Mouse (Mus musculus): ENCODE measurements at regions not wholly inside any gene's neighbourhood (a gene's known extent, or its start where the extent isn't known, plus 50 kb on each side); places are given as distances from the start of the nearest gene placed in this dataset.

GRCm38 (mm10) chr8:109187617-109188016 is 306.2 kb upstream of the Pmfbp1 start:
- no peaks in the 10 kb centered on the region for H3K27me3 ChIP-seq (ENCODE audit: control insufficient read depth, insufficient read depth, insufficient read length)
- no peak overlapping the region for H3K4me2 ChIP-seq (ENCODE audit: low read depth)
- H3K36me3 ChIP-seq (ENCODE audit: control insufficient read depth, insufficient read depth): no peaks in the 10 kb centered on the region
- TF ChIP-seq E2F4 (IDR thresholded peaks at IDR 0.05; ENCODE audit: insufficient read depth) (no peak), TCF12 (IDR thresholded peaks at IDR 0.05; ENCODE audit: insufficient read depth, poor library complexity, severe bottlenecking) (no peak), REST (IDR thresholded peaks at IDR 0.05; ENCODE audit: insufficient read depth, insufficient read length) (no peak), POLR2AphosphoS2 (IDR thresholded peaks at IDR 0.05; ENCODE audit: insufficient read length, low read depth) (no peak), USF1 (IDR thresholded peaks at IDR 0.05; ENCODE audit: low read depth) (no peak), POLR2A (IDR thresholded peaks at IDR 0.05; ENCODE audit: insufficient read length, low read depth) (no peak), MYOG (IDR thresholded peaks at IDR 0.05; ENCODE audit: control insufficient read depth in 1 of 3, insufficient read depth in 1 of 3, insufficient read length in 2 of 3, low read depth in 2 of 3) (no peak), SRF (IDR thresholded peaks at IDR 0.05; ENCODE audit: control insufficient read depth, insufficient read length, low read depth) (no peak), TCF3 (IDR thresholded peaks at IDR 0.05; ENCODE audit: insufficient read length, low read depth) (no peak), CEBPB (IDR thresholded peaks at IDR 0.05; ENCODE audit: insufficient read depth, poor library complexity, severe bottlenecking) (no peak), MYOD1 (IDR thresholded peaks at IDR 0.05; ENCODE audit: control insufficient read depth in 1 of 3, insufficient read length in 2 of 3, low read depth in 2 of 3) (no peak)
- no peak overlapping the region for H3K4me3 ChIP-seq
- no peaks in the 10 kb centered on the region for H3K79me2 ChIP-seq (ENCODE audit: control insufficient read depth, insufficient read depth)
- H3ac ChIP-seq (ENCODE audit: control insufficient read depth, insufficient read length): no peak overlapping the region

DNA sequence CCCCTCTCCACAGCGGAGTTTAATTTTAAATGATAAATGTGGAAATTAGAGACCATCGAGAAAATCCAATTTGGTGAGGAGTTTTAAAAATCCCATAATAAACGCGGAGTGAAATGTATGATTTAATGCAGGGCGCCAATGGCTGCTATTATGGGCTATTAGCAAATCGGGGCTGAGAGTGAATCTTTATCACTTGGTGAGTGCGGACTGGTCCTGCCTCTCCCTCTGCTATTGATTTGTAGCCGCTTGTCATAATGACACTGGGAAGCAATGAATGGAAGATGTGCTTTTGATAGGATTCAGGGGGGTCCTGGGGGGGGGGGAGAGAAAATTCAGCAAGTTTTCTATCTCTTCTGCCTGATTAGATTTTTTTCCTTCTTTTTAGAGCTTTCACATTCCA is 279.6 kb upstream of the Pmfbp1 start:
- no peak overlapping the region for H3K4me3 ChIP-seq
- TF ChIP-seq TCF12 (IDR thresholded peaks at IDR 0.05; ENCODE audit: insufficient read depth, poor library complexity, severe bottlenecking): no peak
- no peak for TF ChIP-seq TCF3 (IDR thresholded peaks at IDR 0.05; ENCODE audit: insufficient read length, low read depth)
- TF ChIP-seq POLR2A (IDR thresholded peaks at IDR 0.05; ENCODE audit: insufficient read length, low read depth): no peak
- TF ChIP-seq MAX (IDR thresholded peaks at IDR 0.05; ENCODE audit: low read depth): no peak
- TF ChIP-seq MYOG (IDR thresholded peaks at IDR 0.05; ENCODE audit: control insufficient read depth in 1 of 3, insufficient read depth in 1 of 3, insufficient read length in 2 of 3, low read depth in 2 of 3): no peak
- no peak for TF ChIP-seq SRF (IDR thresholded peaks at IDR 0.05; ENCODE audit: control insufficient read depth, insufficient read length, low read depth)
- TF ChIP-seq CEBPB (IDR thresholded peaks at IDR 0.05; ENCODE audit: insufficient read depth, poor library complexity, severe bottlenecking): no peak
- TF ChIP-seq USF1 (IDR thresholded peaks at IDR 0.05; ENCODE audit: low read depth): no peak
- TF ChIP-seq E2F4 (IDR thresholded peaks at IDR 0.05; ENCODE audit: insufficient read depth): no peak
- TF ChIP-seq REST (IDR thresholded peaks at IDR 0.05; ENCODE audit: insufficient read depth, insufficient read length): no peak
- no peaks in the 10 kb centered on the region for H3K36me3 ChIP-seq (ENCODE audit: control insufficient read depth, insufficient read depth)
- H3K4me2 ChIP-seq (ENCODE audit: low read depth): no peak overlapping the region
- no peaks in the 10 kb centered on the region for H3K79me2 ChIP-seq (ENCODE audit: control insufficient read depth, insufficient read depth)
- H3K27me3 ChIP-seq (ENCODE audit: control insufficient read depth, insufficient read depth, insufficient read length): peaks cover 7% of the 10 kb centered on the region
- no peak overlapping the region for H3ac ChIP-seq (ENCODE audit: control insufficient read depth, insufficient read length)

DNA sequence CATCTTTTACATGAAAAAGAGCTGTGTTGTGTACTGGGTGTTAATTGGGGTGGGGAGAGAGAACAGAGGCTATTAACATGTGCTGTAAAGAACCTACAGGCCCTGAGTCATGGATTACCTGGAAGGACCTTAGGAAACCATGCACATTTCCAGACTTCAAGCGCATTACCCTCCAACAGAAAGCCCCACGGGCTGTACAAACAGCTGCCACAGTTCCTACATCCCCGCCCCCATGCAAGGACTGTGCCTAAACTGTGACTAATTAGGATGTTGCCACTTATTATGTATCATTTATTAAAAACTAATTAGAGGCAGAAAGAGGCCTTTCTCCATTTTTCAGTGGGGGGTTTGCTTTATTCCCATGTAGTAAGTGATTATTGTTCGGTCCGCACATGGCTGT is 277.5 kb upstream of the Pmfbp1 start:
- H3K36me3 ChIP-seq (ENCODE audit: control insufficient read depth, insufficient read depth): no peaks in the 10 kb centered on the region
- TF ChIP-seq TCF3 (IDR thresholded peaks at IDR 0.05; ENCODE audit: insufficient read length, low read depth) (no peak), POLR2A (IDR thresholded peaks at IDR 0.05; ENCODE audit: insufficient read length, low read depth) (no peak), CEBPB (IDR thresholded peaks at IDR 0.05; ENCODE audit: insufficient read depth, poor library complexity, severe bottlenecking) (no peak), MYOG (IDR thresholded peaks at IDR 0.05; ENCODE audit: control insufficient read depth in 1 of 3, insufficient read depth in 1 of 3, insufficient read length in 2 of 3, low read depth in 2 of 3) (no peak), TCF12 (IDR thresholded peaks at IDR 0.05; ENCODE audit: insufficient read depth, poor library complexity, severe bottlenecking) (no peak), REST (IDR thresholded peaks at IDR 0.05; ENCODE audit: insufficient read depth, insufficient read length) (no peak), E2F4 (IDR thresholded peaks at IDR 0.05; ENCODE audit: insufficient read depth) (no peak), MYOD1 (IDR thresholded peaks at IDR 0.05; ENCODE audit: control insufficient read depth in 1 of 3, insufficient read length in 2 of 3, low read depth in 2 of 3) (no peak), SRF (IDR thresholded peaks at IDR 0.05; ENCODE audit: control insufficient read depth, insufficient read length, low read depth) (no peak), POLR2AphosphoS2 (IDR thresholded peaks at IDR 0.05; ENCODE audit: insufficient read length, low read depth) (no peak), USF1 (IDR thresholded peaks at IDR 0.05; ENCODE audit: low read depth) (no peak), MAX (IDR thresholded peaks at IDR 0.05; ENCODE audit: low read depth) (no peak)
- H3K79me2 ChIP-seq (ENCODE audit: control insufficient read depth, insufficient read depth): no peaks in the 10 kb centered on the region
- peaks cover 4% of the 10 kb centered on the region for H3K27me3 ChIP-seq (ENCODE audit: control insufficient read depth, insufficient read depth, insufficient read length)
- H3ac ChIP-seq (ENCODE audit: control insufficient read depth, insufficient read length): no peak overlapping the region
- no peak overlapping the region for H3K4me3 ChIP-seq
- no peak overlapping the region for H3K4me2 ChIP-seq (ENCODE audit: low read depth)

GRCm38 (mm10) chr8:109217326-109217725 is 276.5 kb upstream of the Pmfbp1 start:
- Histone ChIP-seq H3ac (ENCODE audit: control insufficient read depth, insufficient read length) (no peak overlapping the region), H3K27me3 (ENCODE audit: control insufficient read depth, insufficient read depth, insufficient read length) (no peaks in the 10 kb centered on the region), H3K4me2 (ENCODE audit: low read depth) (no peak overlapping the region), H3K79me2 (ENCODE audit: control insufficient read depth, insufficient read depth) (no peaks in the 10 kb centered on the region), H3K36me3 (ENCODE audit: control insufficient read depth, insufficient read depth) (no peaks in the 10 kb centered on the region), H3K4me3 (no peak overlapping the region)
- TF ChIP-seq TCF3 (IDR thresholded peaks at IDR 0.05; ENCODE audit: insufficient read length, low read depth): no peak

DNA sequence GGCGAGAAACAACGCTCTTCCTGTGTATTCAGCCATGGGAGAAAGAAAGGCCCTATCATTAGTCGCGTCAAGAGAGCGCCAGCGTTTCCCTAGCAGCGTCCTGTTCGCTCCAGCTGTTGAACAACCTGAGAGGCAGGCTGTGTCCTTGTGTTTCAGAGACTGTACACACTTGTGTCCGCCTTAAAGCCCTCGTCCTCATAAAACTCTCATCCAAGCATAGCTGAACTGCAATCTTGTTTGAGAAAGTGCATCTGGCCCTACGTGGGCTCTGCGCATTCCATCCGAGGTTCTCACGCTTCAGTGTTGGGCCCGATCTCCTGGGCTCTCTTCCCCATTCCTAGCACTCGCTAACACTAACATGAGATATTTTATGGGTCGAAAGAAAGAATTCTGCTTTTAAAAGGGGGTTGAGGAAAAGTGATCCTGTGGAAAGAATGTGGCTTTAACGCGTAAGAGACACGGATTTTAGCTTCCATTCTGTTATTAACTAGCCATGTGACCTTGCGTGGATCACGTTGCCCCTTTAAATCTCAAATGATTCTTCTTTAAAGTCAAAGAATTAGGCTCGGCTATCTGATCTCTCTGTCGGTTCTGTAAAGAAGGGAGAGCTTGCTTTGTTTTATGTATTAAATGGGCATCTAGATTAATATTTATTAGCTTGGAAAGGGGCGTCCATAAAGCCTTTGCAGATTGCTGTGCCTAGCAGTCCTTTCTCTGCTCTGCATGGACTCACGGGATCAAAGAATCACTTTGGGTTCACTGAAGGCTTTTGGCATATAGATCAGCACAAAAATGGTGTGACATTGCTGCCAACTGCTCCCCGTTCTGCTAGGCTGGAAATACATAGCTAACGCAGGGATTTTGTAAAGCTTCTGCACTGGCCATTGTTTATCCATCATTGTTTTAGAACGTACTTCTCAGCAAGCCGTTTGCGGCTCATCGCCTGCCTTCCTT is 261.3 kb upstream of the Pmfbp1 start:
- Histone ChIP-seq H3ac (ENCODE audit: control insufficient read depth, insufficient read length) (no peak overlapping the region), H3K79me2 (ENCODE audit: control insufficient read depth, insufficient read depth) (no peaks in the 10 kb centered on the region), H3K4me3 (no peak overlapping the region), H3K36me3 (ENCODE audit: control insufficient read depth, insufficient read depth) (no peaks in the 10 kb centered on the region), H3K4me2 (ENCODE audit: low read depth) (no peak overlapping the region), H3K27me3 (ENCODE audit: control insufficient read depth, insufficient read depth, insufficient read length) (no peaks in the 10 kb centered on the region)
- TF ChIP-seq MYOG (IDR thresholded peaks at IDR 0.05; ENCODE audit: control insufficient read depth in 1 of 3, insufficient read depth in 1 of 3, insufficient read length in 2 of 3, low read depth in 2 of 3): no peak
- TF ChIP-seq USF1 (IDR thresholded peaks at IDR 0.05; ENCODE audit: low read depth): no peak
- no peak for TF ChIP-seq E2F4 (IDR thresholded peaks at IDR 0.05; ENCODE audit: insufficient read depth)
- TF ChIP-seq POLR2AphosphoS2 (IDR thresholded peaks at IDR 0.05; ENCODE audit: insufficient read length, low read depth): no peak
- TF ChIP-seq MYOD1 (IDR thresholded peaks at IDR 0.05; ENCODE audit: control insufficient read depth in 1 of 3, insufficient read length in 2 of 3, low read depth in 2 of 3): no peak
- no peak for TF ChIP-seq TCF3 (IDR thresholded peaks at IDR 0.05; ENCODE audit: insufficient read length, low read depth)
- no peak for TF ChIP-seq MAX (IDR thresholded peaks at IDR 0.05; ENCODE audit: low read depth)
- no peak for TF ChIP-seq SRF (IDR thresholded peaks at IDR 0.05; ENCODE audit: control insufficient read depth, insufficient read length, low read depth)
- TF ChIP-seq POLR2A (IDR thresholded peaks at IDR 0.05; ENCODE audit: insufficient read length, low read depth): no peak
- no peak for TF ChIP-seq REST (IDR thresholded peaks at IDR 0.05; ENCODE audit: insufficient read depth, insufficient read length)
- TF ChIP-seq TCF12 (IDR thresholded peaks at IDR 0.05; ENCODE audit: insufficient read depth, poor library complexity, severe bottlenecking): no peak
- no peak for TF ChIP-seq CEBPB (IDR thresholded peaks at IDR 0.05; ENCODE audit: insufficient read depth, poor library complexity, severe bottlenecking)
